Mouse (Mus musculus) midbrain, embryonic 16.5 days (tissue): ENCODE measurements around the gene Cd3eap. TPM values are rescaled to one million over a fixed set of nuclear protein-coding genes. Genes with fewer than 3 reads are reported as not detected.

Experiments
- ATAC-seq: fragments of 200-750 bp; cut with Nextera tagmentation; 2 replicates; pipeline ENCODE4 v1.8.0; 2017; ENCODE audit warnings: moderate TSS enrichment
- H3K27ac ChIP-seq: fragments of 300-500 bp; sonication (generic); 2 replicates; pipeline ENCODE4 v1.5.1; 2014; ENCODE audit warnings: mild to moderate bottlenecking, low read length, mixed read lengths
- H3K27me3 ChIP-seq: fragments of 300-500 bp; sonication (generic); 2 replicates; pipeline ENCODE4 v1.6.1; 2014; ENCODE audit warnings: low read depth, low read length, mixed read lengths; ENCODE audit not compliant: control insufficient read depth, insufficient read depth
- H3K36me3 ChIP-seq: fragments of 300-500 bp; sonication (generic); 2 replicates; pipeline ENCODE4 v1.6.1; 2014; ENCODE audit warnings: mild to moderate bottlenecking, low read length, moderate library complexity, mixed read lengths; ENCODE audit not compliant: control insufficient read depth, insufficient read depth
- H3K4me1 ChIP-seq: fragments of 300-500 bp; sonication (generic); 2 replicates; pipeline ENCODE4 v1.6.1; 2014; ENCODE audit warnings: mild to moderate bottlenecking, low read length, mixed read lengths; ENCODE audit not compliant: control insufficient read depth, insufficient read depth
- H3K4me2 ChIP-seq: fragments of 300-500 bp; sonication (generic); 2 replicates; pipeline ENCODE4 v1.6.1; 2014; ENCODE audit warnings: mild to moderate bottlenecking, low read length, mixed read lengths
- H3K4me3 ChIP-seq: fragments of 300-500 bp; sonication (generic); 2 replicates; pipeline ENCODE4 v1.5.1; 2014; ENCODE audit warnings: low read depth, mild to moderate bottlenecking, low read length, moderate library complexity, mixed read lengths
- H3K9ac ChIP-seq: fragments of 300-500 bp; sonication (generic); 2 replicates; pipeline ENCODE4 v1.6.1; 2014; ENCODE audit warnings: low read depth, low read length, mixed read lengths
- H3K9me3 ChIP-seq: fragments of 300-500 bp; sonication (generic); replicated peaks from 2 replicates; pipeline ENCODE4 v1.6.1; 2014; ENCODE audit warnings: mild to moderate bottlenecking, low read length, mixed read lengths; ENCODE audit not compliant: control insufficient read depth, poor library complexity, severe bottlenecking
- WGBS: fragments of 180-500 bp; shearing (Covaris S2); extraction: QIAGEN DNeasy Blood & Tissue Kit; methylation state at CpG from one replicate; pipeline ENCODE4 v1.1.7; 2014; 5-methylcytosine and 5-hydroxymethylcytosine counted together
- polyA plus RNA-seq: library from polyadenylated mRNA; unstranded; fragments of >200 nt; fragmentation: Nextera tagmentation; extraction: Ambion mirVana; gene quantifications from 2 replicates; pipeline ENCODE4 v1.2.1, GENCODE M21; 2015

The Cd3eap gene
- polyA plus RNA-seq, 1 experiment from 2014 or later: 24.1 TPM

- H3K27me3 ChIP-seq: peaks cover 9% of the 10 kb centered on the region
- no peak overlapping the region for H3K27ac ChIP-seq
- peak overlapping the region; percentile 57 for H3K9ac ChIP-seq
- H3K4me3 ChIP-seq: peak overlapping the region; percentile 44
- H3K9me3 ChIP-seq: no peaks in the 10 kb centered on the region
- peak overlapping the region; percentile 93 for H3K4me2 ChIP-seq
- WGBS: under 1% methylated on average over 27 of the region's 27 CpGs
- no peak for ATAC-seq
- peaks cover 24% of the 10 kb centered on the region for H3K4me1 ChIP-seq
- H3K36me3 ChIP-seq: no peaks in the 10 kb centered on the region
Observed at GRCm38 (mm10) chr7:19342481-19343027, 16.7 kb downstream of the Cd3eap start.

- H3K27ac ChIP-seq: no peak overlapping the region
- no peak for ATAC-seq
- H3K36me3 ChIP-seq: no peaks in the 10 kb centered on the region
- H3K9ac ChIP-seq: peak overlapping the region; percentile 57
- H3K9me3 ChIP-seq: no peaks in the 10 kb centered on the region
- peak overlapping the region; percentile 93 for H3K4me2 ChIP-seq
- peaks cover 24% of the 10 kb centered on the region for H3K4me1 ChIP-seq
- peak overlapping the region; percentile 44 for H3K4me3 ChIP-seq
- under 1% methylated on average over 39 of the region's 41 CpGs for WGBS
- H3K27me3 ChIP-seq: peaks cover 9% of the 10 kb centered on the region
Observed at GRCm38 (mm10) chr7:19341761-19342409, 17.4 kb downstream of the Cd3eap start.

DNA sequence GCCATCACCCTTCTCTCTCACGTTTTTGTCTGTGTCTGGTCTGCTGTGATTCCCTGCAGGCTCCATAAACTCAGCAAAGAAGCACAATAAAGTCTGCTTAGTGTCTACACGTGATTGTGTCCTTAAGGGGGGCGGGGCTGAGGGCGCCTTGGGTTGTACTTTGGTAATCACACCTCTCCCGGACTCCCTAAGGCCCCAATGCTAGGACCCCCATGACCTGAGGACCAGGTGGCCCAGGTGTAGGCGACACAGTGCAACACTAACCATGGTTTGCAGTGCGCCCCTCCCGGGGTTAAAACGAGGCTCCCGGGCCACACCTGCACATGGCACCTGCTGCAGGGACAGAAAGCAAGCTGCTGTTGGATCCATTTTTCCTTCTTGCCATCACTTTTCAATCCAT is 18.0 kb downstream of the Cd3eap start:
- H3K36me3 ChIP-seq: no peaks in the 10 kb centered on the region
- no peak overlapping the region; the same call in 1 of the 2 replicates for H3K4me3 ChIP-seq
- H3K4me1 ChIP-seq: peaks cover 22% of the 10 kb centered on the region
- WGBS: 19% methylated on average over 10 of the region's 10 CpGs
- peaks cover 9% of the 10 kb centered on the region for H3K27me3 ChIP-seq
- H3K4me2 ChIP-seq: peak overlapping the region; percentile 93
- H3K9ac ChIP-seq: 0 out of 2 replicates have a peak overlapping the region, but pooled peaks have one; percentile 25
- ATAC-seq: no peak
- no peak overlapping the region for H3K27ac ChIP-seq
- H3K9me3 ChIP-seq: no peaks in the 10 kb centered on the region

- 84% methylated on average over 7 of the region's 7 CpGs for WGBS
- H3K4me3 ChIP-seq: no peak overlapping the region
- no peaks in the 10 kb centered on the region for H3K36me3 ChIP-seq
- H3K4me1 ChIP-seq: peaks cover 13% of the 10 kb centered on the region; the same call in 1 of the 2 replicates
- no peak overlapping the region for H3K27ac ChIP-seq
- no peak overlapping the region for H3K9ac ChIP-seq
- H3K4me2 ChIP-seq: no peak overlapping the region
- ATAC-seq: no peak
- peaks cover 9% of the 10 kb centered on the region for H3K27me3 ChIP-seq
- no peaks in the 10 kb centered on the region for H3K9me3 ChIP-seq
Observed at GRCm38 (mm10) chr7:19338596-19338995, 20.7 kb downstream of the Cd3eap start.

DNA sequence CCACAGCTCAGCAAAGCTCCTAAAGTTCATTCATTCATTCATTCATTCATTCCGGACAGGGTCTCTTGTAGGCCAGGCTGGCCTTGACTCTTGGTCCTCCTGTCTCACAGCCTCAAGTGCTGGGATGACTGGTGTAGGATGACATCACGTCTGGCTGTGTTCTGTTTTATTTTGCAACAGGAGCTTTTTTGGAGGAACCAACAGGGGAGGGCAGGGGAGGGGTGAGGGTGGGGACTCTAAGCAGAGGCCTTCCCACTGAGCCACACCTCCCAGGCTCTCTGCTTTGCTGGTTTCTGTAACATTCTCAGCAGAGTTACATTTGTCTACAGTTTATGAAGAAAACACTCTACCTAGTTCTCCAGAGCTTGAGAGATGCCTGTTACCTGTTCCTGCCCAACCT is 21.2 kb downstream of the Cd3eap start:
- no peaks in the 10 kb centered on the region for H3K36me3 ChIP-seq
- WGBS: 66% methylated on average over 2 of the region's 2 CpGs
- no peak overlapping the region for H3K4me2 ChIP-seq
- ATAC-seq: no peak
- peaks cover 9% of the 10 kb centered on the region for H3K27me3 ChIP-seq
- H3K27ac ChIP-seq: no peak overlapping the region
- H3K9ac ChIP-seq: no peak overlapping the region
- peaks cover 17% of the 10 kb centered on the region for H3K4me1 ChIP-seq
- no peak overlapping the region for H3K4me3 ChIP-seq
- no peaks in the 10 kb centered on the region for H3K9me3 ChIP-seq

DNA sequence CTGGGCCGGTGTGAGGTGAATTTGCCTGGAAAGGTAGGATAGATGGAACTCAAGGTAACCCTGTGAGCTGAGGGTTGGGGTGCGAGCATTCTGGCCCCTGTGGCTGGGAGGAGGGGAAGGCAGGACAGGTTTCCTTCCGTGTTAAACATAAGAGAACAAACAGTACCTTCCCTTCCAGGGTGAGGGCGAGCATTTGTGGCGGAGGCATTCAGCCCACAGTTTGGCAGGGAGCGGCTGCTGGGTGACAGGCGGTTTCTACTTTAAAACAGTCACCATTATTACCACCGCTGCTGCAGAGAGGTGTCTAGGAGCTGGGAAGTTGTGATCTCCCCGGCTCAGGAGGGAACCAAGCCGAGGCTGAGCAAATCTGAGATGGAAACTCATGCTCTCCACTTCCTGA is 22.2 kb downstream of the Cd3eap start:
- 69% methylated on average over 10 of the region's 10 CpGs for WGBS
- H3K9ac ChIP-seq: no peak overlapping the region
- H3K36me3 ChIP-seq: no peaks in the 10 kb centered on the region
- no peak overlapping the region for H3K4me2 ChIP-seq
- H3K27me3 ChIP-seq: peaks cover 9% of the 10 kb centered on the region
- no peak overlapping the region for H3K4me3 ChIP-seq
- no peaks in the 10 kb centered on the region for H3K9me3 ChIP-seq
- no peak overlapping the region for H3K27ac ChIP-seq
- ATAC-seq: no peak
- peaks cover 19% of the 10 kb centered on the region for H3K4me1 ChIP-seq

DNA sequence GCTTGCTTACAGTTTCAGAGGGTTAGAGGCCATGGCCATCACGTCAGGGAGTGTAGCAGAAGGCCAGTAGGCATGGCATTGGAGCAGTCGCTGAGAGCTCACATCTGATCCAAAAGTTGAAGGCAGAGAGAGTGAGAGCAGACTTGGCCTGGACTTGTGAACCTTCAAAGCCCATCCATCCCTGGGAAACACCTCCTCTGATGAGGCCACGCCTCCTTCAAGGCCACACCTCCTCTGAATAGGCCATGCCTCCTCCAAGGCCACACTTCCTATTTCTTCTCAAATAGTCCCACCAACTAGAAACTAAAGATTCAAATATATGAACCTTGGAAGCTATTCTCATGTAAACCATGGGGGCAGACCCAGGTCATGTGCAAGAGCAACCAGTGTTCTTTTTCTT is 23.7 kb downstream of the Cd3eap start:
- Histone ChIP-seq H3K27me3 (no peaks in the 10 kb centered on the region), H3K4me3 (no peak overlapping the region), H3K9ac (no peak overlapping the region), H3K4me1 (peaks cover 14% of the 10 kb centered on the region), H3K9me3 (no peaks in the 10 kb centered on the region), H3K27ac (no peak overlapping the region), H3K4me2 (no peak overlapping the region), H3K36me3 (no peaks in the 10 kb centered on the region)
- ATAC-seq: no peak
- 45% methylated on average over 3 of the region's 3 CpGs for WGBS

- peaks cover 14% of the 10 kb centered on the region for H3K4me1 ChIP-seq
- peak; percentile 61 for ATAC-seq
- no peaks in the 10 kb centered on the region for H3K27me3 ChIP-seq
- peak overlapping the region; percentile 92 for H3K4me2 ChIP-seq
- peak overlapping the region; percentile 97 for H3K9ac ChIP-seq
- no peaks in the 10 kb centered on the region for H3K36me3 ChIP-seq
- peak overlapping the region; percentile 75 for H3K4me3 ChIP-seq
- no peaks in the 10 kb centered on the region for H3K9me3 ChIP-seq
- under 1% methylated on average over 52 of the region's 52 CpGs for WGBS
- H3K27ac ChIP-seq: peak overlapping the region; percentile 83
Observed at GRCm38 (mm10) chr7:19332709-19333352, 26.5 kb downstream of the Cd3eap start.

DNA sequence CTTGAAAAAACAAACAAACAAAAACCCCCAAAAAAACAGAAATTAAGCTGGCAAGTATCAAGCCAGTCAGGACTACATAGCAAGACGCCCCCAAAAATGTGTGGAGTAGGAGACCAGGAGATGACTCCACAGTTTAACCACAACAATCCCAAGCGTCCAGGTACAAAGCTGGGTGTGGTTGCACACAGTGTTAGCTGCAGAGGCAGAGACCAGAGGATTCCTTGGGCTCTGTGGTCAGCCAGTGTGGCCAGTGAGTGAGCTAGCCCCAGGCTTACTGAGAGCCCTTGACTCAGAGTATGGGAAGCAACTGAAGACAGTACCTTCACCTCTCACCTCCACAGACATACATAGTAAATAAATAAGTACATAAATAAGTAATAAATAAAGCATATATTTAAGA is 27.4 kb downstream of the Cd3eap start:
- Histone ChIP-seq H3K4me2 (no peak overlapping the region), H3K4me1 (peaks cover 21% of the 10 kb centered on the region), H3K27me3 (no peaks in the 10 kb centered on the region), H3K36me3 (no peaks in the 10 kb centered on the region), H3K27ac (no peak overlapping the region), H3K9me3 (no peaks in the 10 kb centered on the region), H3K9ac (no peak overlapping the region), H3K4me3 (no peak overlapping the region)
- WGBS: 73% methylated on average over 2 of the region's 2 CpGs
- ATAC-seq: 0 out of 2 replicates have a peak, but pooled peaks have one; percentile 6
